Mouse (Mus musculus) yolk sac, embryonic 10.5 days (tissue): ENCODE results near the gene Pih1d1.
A peak's percentile ranks its signal among the peaks of the same experiment; 100 is the strongest.
"Not testable (repeated sequence)": the region's sequence is repeated elsewhere in the genome, so short reads cannot be mapped to it uniquely, and the experiment has no call there.

ENCODE experiments used
- DNase-seq: peaks from one replicate; pipeline ENCODE4 v3.0.0-alpha.2; 2017; ENCODE audit warnings: low spot score

Pih1d1 gene

DNA sequence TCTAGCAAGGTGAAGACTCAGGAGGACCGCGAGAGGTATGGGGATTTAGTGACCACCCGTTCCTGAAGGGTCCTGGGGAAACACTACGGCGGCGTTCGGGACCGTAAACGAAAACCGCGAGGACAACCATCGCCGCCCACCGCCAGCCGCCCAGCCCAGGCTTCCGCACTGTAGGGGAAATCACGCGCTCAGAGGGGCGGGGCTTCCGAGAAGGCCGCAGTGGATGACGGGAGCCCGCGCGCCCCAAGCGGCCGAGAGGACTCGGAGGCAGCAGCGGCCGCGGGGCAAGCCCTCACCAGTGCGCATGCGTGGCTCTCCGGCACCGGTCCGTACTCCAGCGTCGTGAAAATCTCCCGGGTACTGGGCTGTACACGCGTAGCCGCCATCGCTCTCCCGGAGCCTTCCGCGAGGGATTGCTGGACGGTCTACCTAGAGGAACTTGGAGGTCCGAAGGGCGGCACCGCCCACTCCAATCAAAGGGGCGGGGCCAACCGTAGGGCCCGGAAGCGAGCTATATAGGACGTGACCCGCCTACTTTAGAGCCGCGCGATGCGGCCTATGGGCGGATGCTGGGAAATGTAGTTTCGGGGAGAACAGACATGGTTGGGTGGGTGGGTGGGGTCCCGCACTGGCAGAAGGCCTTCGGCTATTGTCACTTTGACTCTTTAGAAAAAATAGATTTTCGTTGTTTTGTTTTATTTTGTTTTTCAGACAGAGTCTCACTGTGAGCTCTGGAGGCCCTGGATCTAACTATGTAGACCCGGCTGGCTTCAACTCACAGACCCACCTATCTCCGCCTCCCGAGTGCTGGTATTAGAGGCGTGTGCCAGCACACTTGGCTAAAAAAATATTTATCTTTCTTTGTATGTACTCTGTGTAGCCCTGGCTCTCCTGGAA, at the start of gene Pih1d1, which contains the start of gene Aldh16a1:
Gene Pih1d1 (plus strand): TSS at position 208 of the 897 bp plus-strand sequence.
Gene Aldh16a1 (minus strand): TSS at position 489 of the 897 bp plus-strand sequence.
- DNase-seq: peak; percentile 97

DNA sequence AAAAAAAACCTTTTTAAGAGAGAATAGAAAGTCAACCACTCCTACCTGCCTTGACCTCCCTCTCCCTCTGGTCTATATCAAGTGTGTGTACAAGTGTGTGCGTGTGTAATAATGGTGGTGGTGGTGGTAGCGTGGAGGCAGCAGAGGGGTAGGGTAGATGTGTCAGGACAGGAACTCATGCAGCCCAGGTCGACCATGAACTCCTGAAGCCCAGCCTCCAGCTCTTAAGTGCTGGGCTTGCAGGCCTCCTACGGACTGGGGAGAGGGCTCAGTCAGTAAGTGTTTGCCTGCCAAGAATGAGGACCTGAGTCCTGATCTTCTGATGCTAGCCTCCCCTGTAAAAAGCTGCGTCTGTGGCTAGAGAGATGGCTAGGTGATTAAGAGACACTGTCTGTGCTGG, 49.2 kb upstream of the Pih1d1 start:
- DNase-seq: no peak

DNA sequence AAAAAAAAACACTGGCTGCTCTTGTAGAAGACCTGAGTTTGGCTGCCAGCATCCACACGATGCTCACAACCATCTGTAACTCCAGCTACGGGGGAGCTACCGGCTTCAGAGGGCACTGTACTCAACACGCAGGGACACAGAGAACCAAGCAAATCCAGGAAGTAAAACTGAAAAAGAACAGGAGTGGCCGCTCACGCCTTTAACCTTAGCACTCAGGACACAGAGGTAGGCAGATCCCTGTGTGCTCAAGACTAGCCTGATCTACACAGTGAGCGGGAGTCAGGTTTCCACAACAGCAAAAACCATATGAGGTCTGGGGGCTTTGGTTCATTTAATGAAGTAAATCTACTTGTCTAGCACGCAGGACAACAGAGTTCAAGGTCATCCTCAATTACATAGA, 48.6 kb upstream of the Pih1d1 start:
- no peak for DNase-seq

DNA sequence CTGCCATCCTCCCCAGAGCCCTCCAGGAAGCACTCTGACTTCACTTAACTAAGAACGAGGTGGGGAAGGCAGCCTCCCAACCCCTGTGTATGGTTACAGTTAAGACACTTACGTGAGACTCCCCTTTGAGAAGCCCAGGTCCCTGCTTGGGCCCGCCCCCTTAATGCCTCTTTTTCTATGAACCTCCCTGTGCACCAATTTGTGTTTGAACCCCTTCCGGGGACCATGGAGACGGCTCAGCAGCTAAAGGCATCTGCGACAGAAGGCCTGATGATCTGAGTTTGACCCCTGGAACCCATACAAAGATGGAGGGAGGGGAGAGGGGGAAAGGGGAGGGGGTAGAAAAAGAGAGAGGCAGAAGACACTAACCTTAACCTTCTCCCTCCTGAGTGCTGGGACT, 47.7 kb upstream of the Pih1d1 start:
- DNase-seq: no peak

DNA sequence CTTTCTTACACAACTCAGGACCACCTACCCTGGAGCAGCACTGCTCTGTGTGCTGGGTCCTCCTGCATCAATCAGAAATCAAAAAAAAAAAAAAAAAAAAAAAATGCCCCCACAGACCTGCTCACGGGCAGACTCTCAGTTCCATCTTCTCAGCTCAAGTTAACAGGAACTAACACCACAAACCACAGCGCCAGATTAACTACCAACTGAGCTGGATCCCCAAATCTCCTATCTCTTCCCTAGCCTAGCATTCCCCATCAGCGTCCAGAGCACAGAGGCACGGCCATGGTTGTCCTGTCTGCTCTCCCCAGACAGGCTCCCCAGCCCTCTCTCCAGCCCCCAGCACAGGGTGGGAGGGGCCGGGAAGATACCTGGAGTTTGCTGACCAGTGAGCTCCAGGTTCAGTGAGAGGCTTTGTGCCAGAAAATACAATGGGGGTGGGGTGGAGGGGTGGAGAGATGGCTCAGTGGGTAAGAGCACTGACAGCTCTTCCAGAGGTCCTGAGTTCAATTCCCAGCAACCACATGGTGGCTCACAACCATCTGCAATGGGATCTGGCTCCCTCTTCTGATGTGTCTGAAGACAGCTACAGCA, 47.0 kb upstream of the Pih1d1 start:
- DNase-seq: no peak

DNA sequence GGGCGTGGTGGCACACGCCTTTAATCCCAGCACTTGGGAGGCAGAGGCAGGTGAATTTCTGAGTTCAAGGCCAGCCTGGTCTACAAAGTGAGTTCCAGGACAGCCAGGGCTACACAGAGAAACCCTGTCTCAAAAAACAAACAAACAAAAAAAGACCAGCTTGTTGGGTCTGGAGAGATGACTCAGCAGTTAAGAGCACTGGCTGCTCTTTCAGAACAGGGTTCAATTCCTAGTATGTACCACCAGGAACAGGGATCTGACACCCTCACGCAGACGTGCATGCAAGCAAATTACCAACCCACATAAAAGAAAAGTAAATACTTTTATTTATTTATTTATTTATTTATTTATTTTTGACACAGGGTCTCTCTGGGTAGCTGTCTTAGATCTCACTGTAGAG, 44.0 kb upstream of the Pih1d1 start:
- not testable (repeated sequence) for DNase-seq

DNA sequence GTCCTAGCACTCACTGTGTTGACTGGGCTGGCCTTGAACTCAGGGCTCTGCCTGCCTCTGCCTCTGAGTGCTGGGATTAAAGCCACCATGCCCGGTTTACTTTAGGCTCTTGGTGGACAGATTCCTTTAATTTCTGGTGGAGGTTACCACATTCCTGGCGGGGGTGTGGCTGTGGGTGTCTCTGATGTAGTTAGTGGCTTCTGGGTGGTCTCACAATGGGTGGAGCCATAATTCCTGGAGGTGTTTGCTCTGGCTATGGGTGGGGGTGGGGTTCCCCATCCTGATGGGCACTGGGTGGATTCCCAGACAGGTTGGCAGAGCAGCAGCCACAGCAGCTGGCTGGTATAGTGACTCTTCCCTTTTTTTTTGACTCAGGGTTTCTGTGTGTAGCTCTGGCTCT, 42.2 kb upstream of the Pih1d1 start:
- no peak for DNase-seq

DNA sequence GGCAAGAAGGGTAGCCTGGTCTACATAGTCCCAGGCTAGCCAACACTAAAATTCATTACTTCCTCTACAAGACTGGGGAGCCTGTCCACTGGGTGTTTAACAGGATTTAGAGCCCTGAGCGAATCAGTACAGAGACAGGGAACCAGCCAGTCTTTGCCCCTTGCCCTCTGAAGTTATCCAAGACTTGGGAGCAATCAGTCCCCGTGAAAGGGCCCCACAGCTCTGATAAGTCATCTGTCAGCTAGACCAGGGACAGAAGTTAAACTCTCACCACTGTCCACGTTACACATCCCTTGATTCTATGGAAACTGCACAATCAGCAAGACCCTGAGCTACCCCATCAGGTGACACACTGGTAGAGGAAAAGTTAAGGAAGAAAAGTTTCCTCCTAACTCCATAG, 41.6 kb upstream of the Pih1d1 start:
- peak; percentile 79 for DNase-seq

DNA sequence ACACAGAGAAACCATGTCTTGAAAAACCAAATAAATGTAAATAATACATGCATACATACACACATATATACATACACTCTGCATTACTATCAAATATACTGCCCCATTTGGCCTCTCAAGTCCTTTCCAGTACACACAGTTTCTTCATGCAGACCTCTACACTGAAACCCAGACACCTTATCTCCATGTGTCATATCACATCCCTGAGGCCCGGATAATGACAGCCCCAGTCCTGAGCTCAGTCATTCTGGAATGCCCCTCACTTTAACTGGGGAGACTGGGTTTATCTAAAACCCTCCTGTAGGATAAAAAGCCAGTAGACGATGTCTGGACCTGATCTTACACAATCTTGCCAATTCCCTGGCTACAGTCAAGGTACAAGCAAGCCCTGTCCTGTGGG, 40.6 kb upstream of the Pih1d1 start:
- DNase-seq: no peak

DNA sequence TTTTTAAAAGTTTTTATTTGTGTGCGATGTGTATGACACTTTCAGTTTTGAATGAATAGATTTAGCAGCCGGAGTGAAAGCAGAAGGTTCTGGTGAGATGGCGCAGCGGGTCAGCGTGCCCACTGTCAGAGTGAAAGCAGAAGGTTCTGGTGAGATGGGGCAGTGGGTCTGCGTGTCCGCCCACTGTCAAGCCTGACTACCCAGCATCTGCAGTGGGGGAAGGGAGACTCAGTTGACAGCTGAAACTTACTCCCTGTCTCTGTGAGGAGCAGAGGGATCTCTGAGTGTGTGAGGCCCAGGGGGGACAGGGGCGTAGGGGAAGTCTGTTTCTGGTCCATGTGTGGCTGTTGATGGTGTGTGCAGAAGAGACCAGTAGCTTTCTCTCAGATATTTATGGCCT, 36.5 kb upstream of the Pih1d1 start:
- DNase-seq: peak; percentile 10

DNA sequence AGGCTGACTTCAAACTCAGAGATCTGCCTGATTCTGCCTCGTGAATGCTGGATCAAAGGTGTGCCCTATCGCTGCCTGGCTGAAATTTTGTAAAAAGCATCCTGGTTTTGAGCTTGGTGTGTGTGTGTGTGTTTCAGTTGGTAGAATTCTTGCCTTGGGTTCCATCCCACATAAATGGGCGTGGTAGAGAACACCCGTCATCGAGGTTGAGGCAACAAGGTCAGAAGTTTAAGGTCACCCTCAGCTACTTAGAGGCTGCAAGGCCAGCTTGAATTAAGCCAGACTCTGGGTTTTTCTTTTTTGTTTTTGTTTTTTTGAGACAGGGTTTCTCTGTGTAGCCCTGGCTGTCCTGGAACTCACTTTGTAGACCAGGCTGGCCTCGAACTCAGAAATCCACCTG, 35.8 kb upstream of the Pih1d1 start:
- DNase-seq: no peak

DNA sequence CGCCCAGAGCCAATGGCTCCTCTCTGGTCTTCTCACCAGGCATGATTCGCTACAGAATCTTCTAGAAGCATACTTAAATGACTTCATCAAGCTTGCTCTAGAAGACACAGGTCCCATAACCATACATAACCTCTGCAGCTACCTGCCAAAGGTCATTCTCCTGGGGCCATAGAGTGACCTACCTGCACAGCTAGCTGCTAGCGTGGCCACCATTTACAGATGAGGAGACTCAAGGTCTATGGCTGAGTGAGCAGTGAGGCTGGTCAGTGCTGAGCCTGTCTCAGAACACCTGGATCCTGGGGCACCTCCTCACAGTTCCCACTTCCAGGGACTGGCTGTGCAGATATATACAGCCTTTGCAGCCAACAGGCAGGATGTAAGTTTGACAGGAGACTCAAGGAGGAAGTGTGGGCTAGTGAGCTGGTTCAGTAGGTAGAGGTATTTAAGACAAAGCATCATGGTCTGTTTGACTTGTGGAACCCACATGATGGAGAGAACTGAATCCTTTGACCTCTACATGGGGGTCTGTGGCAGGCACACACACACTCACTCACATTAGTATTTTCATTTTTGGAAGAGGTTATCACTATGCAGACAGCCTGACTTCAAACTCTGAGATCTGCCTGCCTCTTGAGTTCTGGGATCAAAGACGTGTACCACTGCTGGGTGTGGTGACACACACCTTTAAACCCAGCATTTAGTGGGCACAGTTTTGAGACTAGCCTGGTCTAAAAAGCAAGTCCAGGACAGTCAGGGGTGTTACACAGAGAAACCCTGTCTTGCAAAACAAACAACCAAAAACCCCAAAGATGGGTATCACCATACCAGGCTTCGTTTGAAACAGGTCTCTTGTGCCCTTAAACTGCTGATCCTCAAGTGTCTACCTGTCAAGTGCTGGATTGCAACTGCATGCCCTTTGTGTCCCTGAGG, 34.1 kb upstream of the Pih1d1 start:
- DNase-seq: peak; percentile 28

DNA sequence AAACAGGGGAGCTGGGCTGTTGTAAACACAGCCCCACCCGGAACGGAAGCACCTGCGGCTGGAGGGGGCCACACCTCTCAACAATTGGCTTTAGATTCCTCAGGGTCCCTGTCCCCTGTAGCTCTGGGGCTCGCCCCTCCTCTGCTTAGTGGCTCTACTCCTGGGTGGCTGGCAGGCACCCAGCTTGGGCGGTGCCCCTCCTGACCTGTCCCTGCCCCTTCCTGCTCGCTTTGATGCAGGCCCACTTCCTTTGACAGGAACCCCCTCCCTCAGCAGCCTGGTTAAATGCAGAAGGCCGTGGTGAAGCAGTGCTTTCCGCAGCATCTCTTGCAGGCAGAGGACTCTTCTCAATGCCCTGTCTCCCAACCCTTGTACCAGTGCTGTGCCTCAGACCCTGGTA, 32.7 kb upstream of the Pih1d1 start:
- no peak for DNase-seq

DNA sequence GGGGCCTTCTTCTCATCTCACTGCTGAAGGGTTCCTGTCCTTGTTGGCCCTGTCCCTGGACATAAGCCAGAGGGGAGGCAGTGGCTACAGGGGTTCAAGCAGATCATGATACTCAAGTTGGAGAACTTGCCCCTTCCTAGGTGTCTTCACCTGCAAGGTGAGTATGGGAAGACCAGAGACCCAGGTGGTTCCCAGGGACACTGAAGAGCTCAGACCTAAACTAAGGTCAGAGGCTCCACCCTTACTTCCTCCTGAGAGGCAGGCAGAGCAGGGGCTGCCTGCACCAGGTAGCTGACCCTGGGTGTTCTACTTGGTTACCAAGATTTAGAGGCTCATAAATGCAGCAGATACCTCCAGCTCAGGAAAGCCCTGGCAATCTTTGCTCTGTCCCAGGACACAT, 32.1 kb upstream of the Pih1d1 start:
- no peak for DNase-seq

DNA sequence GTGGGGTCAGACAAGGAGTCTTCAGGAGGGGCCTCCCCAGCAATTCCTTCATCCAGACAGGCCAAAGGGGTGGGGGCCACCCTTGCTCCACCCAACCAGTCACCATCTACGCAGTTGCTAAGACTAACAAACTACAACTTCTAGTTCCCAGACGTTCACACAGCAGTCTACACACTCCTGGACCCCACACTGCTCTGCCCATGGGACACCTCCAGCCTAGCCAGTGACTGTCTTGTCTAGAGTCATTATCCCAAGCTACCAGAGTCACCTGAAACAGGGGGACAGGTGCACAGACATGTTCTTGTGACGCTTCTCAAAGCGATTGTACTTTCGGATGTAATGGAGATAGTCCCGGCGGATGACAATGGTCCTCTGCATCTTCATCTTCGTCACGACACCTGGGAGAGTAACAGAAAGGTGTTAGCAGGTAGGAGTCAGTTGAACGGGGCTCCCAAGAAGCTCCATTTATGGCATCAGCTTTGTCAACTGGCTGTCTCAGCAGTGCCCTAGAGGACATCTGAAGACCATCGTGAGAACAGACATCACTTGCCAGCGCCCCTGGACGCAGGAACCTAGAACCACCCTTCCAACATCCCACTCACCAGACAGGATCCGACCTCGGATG, 31.4 kb upstream of the Pih1d1 start:
- no peak for DNase-seq

DNA sequence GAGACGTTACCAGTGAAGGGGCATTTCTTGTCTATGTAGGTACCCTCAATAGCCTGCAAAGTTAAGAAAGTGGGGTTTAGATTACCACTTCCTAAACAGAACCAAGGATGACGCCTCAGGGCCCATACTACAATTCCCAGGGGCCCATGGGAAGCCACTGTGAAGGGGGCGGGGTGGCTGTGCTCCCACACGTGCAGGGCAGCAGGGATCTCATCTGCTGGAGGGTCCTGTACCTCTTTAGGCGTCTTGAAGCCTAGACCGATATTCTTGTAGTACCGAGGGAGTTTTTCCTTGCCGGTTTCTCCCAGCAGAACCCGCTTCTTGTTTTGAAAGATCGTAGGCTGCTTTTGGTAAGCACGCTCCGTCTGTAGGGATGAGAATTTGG, 30.9 kb upstream of the Pih1d1 start:
- peak; percentile 14 for DNase-seq

DNA sequence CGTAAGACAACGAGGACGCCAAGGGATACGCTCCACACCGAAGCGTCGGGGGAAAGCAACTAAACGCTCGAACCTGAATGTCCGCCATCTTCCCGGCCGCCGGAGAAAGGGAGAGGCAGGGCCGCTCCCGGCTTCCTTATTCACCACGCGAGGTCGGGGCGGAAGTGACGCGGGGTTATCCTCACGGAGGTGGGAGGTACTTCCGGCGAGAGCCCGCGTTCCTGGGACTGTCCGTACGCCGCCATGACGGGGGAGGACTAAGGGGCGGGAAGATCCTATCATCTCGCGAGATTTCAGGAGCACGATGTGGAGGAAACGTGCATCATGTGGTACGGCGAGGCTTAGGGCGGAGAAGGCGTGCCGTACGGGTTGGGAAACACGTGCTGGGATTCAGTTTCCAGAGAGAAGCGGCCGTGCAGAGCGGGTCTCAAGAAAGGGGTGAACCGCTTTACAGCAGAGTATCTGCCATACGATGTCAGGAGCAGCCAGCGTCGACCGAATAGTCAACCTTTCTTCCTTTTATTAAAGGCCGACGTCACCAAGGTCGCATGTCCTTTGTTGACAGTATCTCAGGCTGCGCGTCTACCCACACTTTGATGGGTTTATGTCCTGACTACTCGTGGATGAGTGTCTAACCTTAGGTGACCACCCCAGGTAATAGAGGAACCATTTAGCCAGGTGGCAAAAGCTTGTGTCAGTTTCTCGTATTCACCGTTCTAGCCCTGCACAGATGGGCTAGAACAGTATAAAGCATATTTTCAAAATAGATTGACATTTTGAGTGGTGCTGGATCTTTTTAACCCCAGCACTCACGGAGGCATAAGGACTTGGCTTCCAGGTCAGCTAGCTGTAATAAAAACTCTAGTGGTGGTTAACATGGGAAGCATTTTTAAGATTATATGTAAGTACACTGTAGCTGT, 29.6 kb upstream of the Pih1d1 start, which contains the start of gene Rps11:
Gene Rps11 (minus strand): TSS at position 216 of the 920 bp plus-strand sequence.
- DNase-seq: peak; percentile 99

DNA sequence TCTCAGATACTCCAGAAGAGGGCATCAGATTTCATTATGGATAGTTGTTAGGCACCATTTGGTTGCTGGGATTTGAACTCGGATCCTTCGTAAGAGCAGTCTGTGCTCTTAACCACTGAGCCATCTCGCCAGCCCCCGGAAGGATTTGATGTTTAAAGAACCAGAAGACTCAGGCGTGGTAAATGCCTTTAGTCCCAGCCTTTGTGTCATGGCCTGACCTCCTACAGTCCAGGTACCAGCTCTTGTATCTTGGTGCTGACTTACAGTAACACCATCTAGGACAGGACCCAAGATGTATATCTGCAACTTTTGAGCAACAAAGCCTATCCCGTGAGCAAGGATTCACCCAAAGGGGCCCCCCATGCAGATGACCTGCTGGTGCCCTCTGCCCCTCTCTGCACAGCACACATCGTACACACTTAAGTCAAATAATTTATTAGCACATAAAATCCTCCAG, 28.9 kb upstream of the Pih1d1 start:
- peak; percentile 66 for DNase-seq

DNA sequence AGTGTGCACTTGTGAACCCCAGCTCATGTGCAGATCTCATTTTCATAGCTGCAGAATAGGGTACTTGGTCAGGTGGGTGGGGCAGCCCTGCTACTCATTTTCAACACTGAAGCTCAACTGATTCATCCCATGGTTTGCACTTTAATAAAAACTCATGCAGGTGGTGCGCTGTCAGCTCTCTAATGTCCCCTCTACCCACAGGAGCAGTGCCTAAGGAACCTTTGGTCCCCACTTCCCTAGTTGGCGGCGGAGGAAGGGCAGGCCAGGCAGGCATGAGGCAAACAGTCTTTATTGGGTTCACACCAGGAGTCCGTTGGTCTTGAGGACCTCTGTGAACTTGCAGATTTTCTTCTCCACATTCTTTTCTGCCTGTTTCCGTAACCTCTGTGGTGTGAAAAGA, 28.5 kb upstream of the Pih1d1 start:
- DNase-seq: peak; percentile 18

DNA sequence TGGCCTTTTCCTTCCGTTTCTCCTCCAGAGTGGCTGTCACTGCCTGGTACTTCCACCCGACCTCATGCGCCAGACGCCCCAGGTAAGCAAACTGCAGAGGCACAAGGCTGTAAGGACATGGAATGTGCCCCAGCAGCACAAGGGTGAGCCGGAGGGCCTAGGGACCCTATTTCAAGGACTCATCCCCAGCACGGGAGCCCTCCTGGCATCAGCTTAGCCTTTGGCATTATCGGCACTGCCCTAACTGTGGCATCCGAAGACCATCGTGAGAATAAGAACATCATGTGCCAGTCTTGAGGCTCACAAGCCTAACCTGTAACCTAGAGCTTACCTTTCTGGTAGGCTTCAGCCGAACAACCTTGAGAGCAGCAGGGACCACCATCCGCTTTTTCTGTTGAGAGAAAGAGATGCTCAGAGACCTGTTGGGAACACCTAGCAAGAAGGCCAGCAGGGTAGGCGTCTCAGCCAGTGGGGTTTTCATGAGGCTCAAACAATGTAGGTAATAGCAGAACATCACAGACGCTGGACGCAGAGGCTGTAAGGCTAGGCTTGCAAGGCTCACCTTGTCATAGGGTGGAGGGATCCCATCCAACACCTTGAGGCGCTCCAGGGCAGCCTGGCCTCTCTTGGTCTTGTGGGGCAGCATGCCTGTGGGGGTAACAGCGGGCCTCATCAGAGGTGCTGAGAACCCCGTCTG, 27.8 kb upstream of the Pih1d1 start:
- DNase-seq: peak; percentile 29
